Mouse (Mus musculus): ENCODE data around the gene Uba3. TPM values are rescaled to one million over a fixed set of nuclear protein-coding genes. Genes with fewer than 3 reads are reported as not detected.

The Uba3 gene
- total and polyA plus RNA-seq, 2 experiments from 2014 or later: 58.3 to 79.7 TPM

DNA sequence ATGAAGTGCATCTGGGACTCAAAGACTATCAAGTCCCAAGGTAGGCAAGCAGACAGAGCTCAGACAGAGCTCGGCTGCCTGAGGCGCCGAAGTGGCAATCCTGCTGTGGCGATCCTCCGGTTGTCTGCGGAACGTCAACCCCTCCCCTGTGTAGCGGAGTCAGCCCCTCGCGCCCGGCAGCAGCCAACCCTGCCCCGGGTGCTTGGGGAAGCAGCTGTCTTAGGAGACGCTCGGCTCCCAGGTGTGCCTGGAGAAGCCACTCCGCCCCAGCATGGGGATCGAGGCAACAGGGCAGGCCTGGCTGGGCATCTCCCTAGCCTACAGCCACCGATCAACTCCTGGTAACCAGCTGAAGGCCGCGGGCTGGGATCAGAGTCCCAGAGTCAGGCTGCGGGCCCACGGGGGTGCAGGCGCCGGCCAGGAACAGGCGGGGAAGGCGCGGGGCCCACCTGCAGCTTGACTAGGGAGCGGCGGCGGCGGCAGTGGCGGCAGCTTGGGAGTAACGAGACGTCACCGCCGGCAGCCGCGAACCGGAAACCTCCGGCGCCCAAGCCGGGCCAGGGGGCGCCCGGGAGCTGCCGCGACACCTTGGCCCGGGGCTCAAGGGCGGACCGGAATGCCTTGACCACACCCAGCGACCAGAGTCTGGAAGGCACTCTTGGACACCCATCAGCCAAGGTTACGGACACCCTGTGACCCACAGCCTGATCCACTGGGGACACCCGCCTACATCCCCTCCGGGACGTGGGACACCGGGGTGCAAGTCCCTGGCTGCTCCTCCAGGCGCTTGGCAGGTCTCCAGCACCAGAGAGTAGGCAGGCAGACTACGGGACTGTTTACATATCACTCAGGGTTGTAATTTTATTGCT lies 56.8 kb downstream of the Uba3 start, which contains the start of gene Eogt:
Gene Eogt (minus strand): TSS at position 800 of the 869 bp plus-strand sequence.
- peaks cover 13% of the 10 kb centered on the region for H3K36me3 ChIP-seq (replicated peaks; ENCODE audit: control insufficient read depth, insufficient read depth, low read length)
- 0% methylated on average over 50 of the region's 56 CpGs for WGBS
- peak within 1 kb of the TSS; percentile 98 for H3K4me2 ChIP-seq (ENCODE audit: low read depth, low read length)
- no peaks in the 10 kb centered on the region for H3K9me3 ChIP-seq (replicated peaks; ENCODE audit: control insufficient read depth, low read length)
- peaks cover 12% of the 10 kb centered on the region for H3K4me1 ChIP-seq (ENCODE audit: control insufficient read depth, insufficient read depth)
- peak; percentile 35 for TF ChIP-seq CTCF (IDR thresholded peaks at IDR 0.05; ENCODE audit: low read depth)
- no peak for TF ChIP-seq EP300 (IDR thresholded peaks at IDR 0.05; ENCODE audit: low read depth)
- no peaks in the 10 kb centered on the region for H3K27me3 ChIP-seq (ENCODE audit: control insufficient read depth, insufficient read depth, low read length)
- DNase-seq (ENCODE audit: low spot score) (peak; percentile 69), ATAC-seq (ENCODE audit: insufficient read depth, low read depth) (peak; percentile 81)
- peak within 1 kb of the TSS; percentile 95 for H3K9ac ChIP-seq (replicated peaks; ENCODE audit: low read depth, low read length)
- H3K27ac ChIP-seq (ENCODE audit: low read depth): peak within 1 kb of the TSS; percentile 91
- peak within 1 kb of the TSS; percentile 91 for H3K4me3 ChIP-seq (ENCODE audit: low read depth, low read length)

GRCm38 (mm10) chr6:97147755-97148382 lies 57.6 kb downstream of the Uba3 start:
- H3K27me3 ChIP-seq (ENCODE audit: control insufficient read depth, insufficient read depth, low read length): no peaks in the 10 kb centered on the region
- peak overlapping the region; percentile 95 for H3K9ac ChIP-seq (replicated peaks; ENCODE audit: low read depth, low read length)
- 10% methylated on average over 18 of the region's 18 CpGs for WGBS
- peak overlapping the region; percentile 91 for H3K27ac ChIP-seq (ENCODE audit: low read depth)
- TF ChIP-seq EP300 (IDR thresholded peaks at IDR 0.05; ENCODE audit: low read depth) (no peak), CTCF (IDR thresholded peaks at IDR 0.05; ENCODE audit: low read depth) (no peak)
- DNase-seq (ENCODE audit: low spot score): peak; percentile 34
- no peaks in the 10 kb centered on the region for H3K9me3 ChIP-seq (replicated peaks; ENCODE audit: control insufficient read depth, low read length)
- peak overlapping the region; percentile 98 for H3K4me2 ChIP-seq (ENCODE audit: low read depth, low read length)
- no peak; the same call in 1 of the 2 replicates for ATAC-seq (ENCODE audit: insufficient read depth, low read depth)
- H3K4me1 ChIP-seq (ENCODE audit: control insufficient read depth, insufficient read depth): peaks cover 12% of the 10 kb centered on the region
- peaks cover 14% of the 10 kb centered on the region; the same call in 1 of the 2 replicates for H3K36me3 ChIP-seq (replicated peaks; ENCODE audit: control insufficient read depth, insufficient read depth, low read length)
- H3K4me3 ChIP-seq (ENCODE audit: low read depth, low read length): peak overlapping the region; percentile 91

DNA sequence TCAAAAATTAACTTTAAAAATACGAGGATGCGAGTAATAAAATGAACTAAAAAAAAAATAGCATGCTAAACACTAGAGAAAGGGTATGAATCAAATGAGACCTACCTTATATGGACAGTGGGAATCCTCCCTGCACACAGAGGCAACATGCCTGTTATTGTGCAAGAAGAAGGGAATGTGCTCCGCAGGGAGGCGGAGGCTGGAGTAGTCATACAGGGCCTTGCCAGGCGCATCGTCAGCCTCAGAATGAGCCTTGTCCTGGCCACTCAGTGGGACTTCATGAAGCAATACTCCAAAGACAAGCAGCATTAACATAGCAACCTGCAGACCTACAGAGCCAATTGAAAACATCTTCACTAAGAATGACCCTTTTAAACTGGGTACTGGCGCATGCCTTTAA lies 60.3 kb downstream of the Uba3 start:
- no peak overlapping the region for H3K4me2 ChIP-seq (ENCODE audit: low read depth, low read length)
- TF ChIP-seq EP300 (IDR thresholded peaks at IDR 0.05; ENCODE audit: low read depth) (no peak), CTCF (IDR thresholded peaks at IDR 0.05; ENCODE audit: low read depth) (no peak)
- H3K9me3 ChIP-seq (replicated peaks; ENCODE audit: control insufficient read depth, low read length): no peaks in the 10 kb centered on the region
- no peak overlapping the region for H3K4me3 ChIP-seq (ENCODE audit: low read depth, low read length)
- 88% methylated on average over 7 of the region's 7 CpGs for WGBS
- H3K9ac ChIP-seq (replicated peaks; ENCODE audit: low read depth, low read length): no peak overlapping the region
- H3K27me3 ChIP-seq (ENCODE audit: control insufficient read depth, insufficient read depth, low read length): no peaks in the 10 kb centered on the region
- H3K4me1 ChIP-seq (ENCODE audit: control insufficient read depth, insufficient read depth): peaks cover 12% of the 10 kb centered on the region
- H3K36me3 ChIP-seq (replicated peaks; ENCODE audit: control insufficient read depth, insufficient read depth, low read length): peaks cover 29% of the 10 kb centered on the region
- no peak for ATAC-seq (ENCODE audit: insufficient read depth, low read depth)
- no peak overlapping the region for H3K27ac ChIP-seq (ENCODE audit: low read depth)
- no peak for DNase-seq (ENCODE audit: low spot score)

GRCm38 (mm10) chr6:97144359-97144758 lies 61.1 kb downstream of the Uba3 start:
- Histone ChIP-seq H3K9me3 (replicated peaks; ENCODE audit: control insufficient read depth, low read length) (no peaks in the 10 kb centered on the region), H3K27me3 (ENCODE audit: control insufficient read depth, insufficient read depth, low read length) (no peaks in the 10 kb centered on the region), H3K4me3 (ENCODE audit: low read depth, low read length) (no peak overlapping the region), H3K27ac (ENCODE audit: low read depth) (peak overlapping the region; percentile 22; the same call in 1 of the 2 replicates), H3K9ac (replicated peaks; ENCODE audit: low read depth, low read length) (no peak overlapping the region), H3K4me2 (ENCODE audit: low read depth, low read length) (no peak overlapping the region), H3K4me1 (ENCODE audit: control insufficient read depth, insufficient read depth) (peaks cover 12% of the 10 kb centered on the region), H3K36me3 (replicated peaks; ENCODE audit: control insufficient read depth, insufficient read depth, low read length) (peaks cover 37% of the 10 kb centered on the region)
- TF ChIP-seq EP300 (IDR thresholded peaks at IDR 0.05; ENCODE audit: low read depth) (no peak), CTCF (IDR thresholded peaks at IDR 0.05; ENCODE audit: low read depth) (no peak)
- ATAC-seq (ENCODE audit: insufficient read depth, low read depth): no peak
- WGBS: 43% methylated on average over 7 of the region's 7 CpGs
- DNase-seq (ENCODE audit: low spot score): no peak

DNA sequence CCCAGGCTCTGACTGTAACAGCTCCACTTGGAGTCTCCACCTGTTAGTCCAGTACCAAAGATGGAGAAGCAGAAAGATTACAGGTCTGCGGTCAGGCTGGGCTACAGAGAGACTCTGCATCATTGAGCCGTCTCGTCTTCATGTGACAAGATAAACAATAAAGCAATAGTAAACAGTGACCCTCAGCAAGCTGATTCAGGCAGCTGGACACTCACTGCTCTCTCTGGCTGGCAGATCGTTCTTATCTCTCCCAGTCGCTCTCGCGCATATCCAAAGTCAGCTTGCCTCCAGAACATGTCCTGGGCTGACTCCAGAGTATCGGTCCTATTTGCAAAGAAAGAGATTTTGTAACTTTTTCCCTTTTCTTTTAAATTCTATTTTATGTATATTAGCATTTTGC lies 62.8 kb downstream of the Uba3 start:
- no peak overlapping the region for H3K9ac ChIP-seq (replicated peaks; ENCODE audit: low read depth, low read length)
- 0 out of 2 replicates have a peak, but pooled peaks have one; percentile 6 for ATAC-seq (ENCODE audit: insufficient read depth, low read depth)
- no peak overlapping the region for H3K27ac ChIP-seq (ENCODE audit: low read depth)
- WGBS: 51% methylated on average over 8 of the region's 8 CpGs
- H3K4me2 ChIP-seq (ENCODE audit: low read depth, low read length): no peak overlapping the region
- TF ChIP-seq CTCF (IDR thresholded peaks at IDR 0.05; ENCODE audit: low read depth) (no peak), EP300 (IDR thresholded peaks at IDR 0.05; ENCODE audit: low read depth) (no peak)
- no peaks in the 10 kb centered on the region for H3K27me3 ChIP-seq (ENCODE audit: control insufficient read depth, insufficient read depth, low read length)
- peaks cover 37% of the 10 kb centered on the region for H3K36me3 ChIP-seq (replicated peaks; ENCODE audit: control insufficient read depth, insufficient read depth, low read length)
- no peak for DNase-seq (ENCODE audit: low spot score)
- no peaks in the 10 kb centered on the region for H3K9me3 ChIP-seq (replicated peaks; ENCODE audit: control insufficient read depth, low read length)
- peaks cover 8% of the 10 kb centered on the region for H3K4me1 ChIP-seq (ENCODE audit: control insufficient read depth, insufficient read depth)
- H3K4me3 ChIP-seq (ENCODE audit: low read depth, low read length): no peak overlapping the region

Measured in heart, postnatal 0 days (tissue).